Mouse (Mus musculus) forebrain, postnatal 0 days (tissue): ENCODE measurements around the gene Olfr676. TPM values are rescaled to one million over a fixed set of nuclear protein-coding genes. Genes with fewer than 3 reads are reported as not detected.
"Not testable (repeated sequence)": the region's sequence is repeated elsewhere in the genome, so short reads cannot be mapped to it uniquely, and the experiment has no call there.

Experiments used
- ATAC-seq: fragments of 200-750 bp; cut with Nextera tagmentation; 2 replicates; pipeline ENCODE4 v1.8.0; 2017; ENCODE audit warnings: mild to moderate bottlenecking, moderate library complexity
- DNase-seq: peaks from one replicate; pipeline ENCODE4 v3.0.0-alpha.2; 2015
- H3K27ac ChIP-seq: fragments of 300-500 bp; sonication (generic); 2 replicates; pipeline ENCODE4 v1.5.1; 2014; ENCODE audit warnings: low read depth, mild to moderate bottlenecking, antibody characterized with exemption, low read length, moderate library complexity, mixed read lengths
- H3K27me3 ChIP-seq: fragments of 300-500 bp; sonication (generic); 2 replicates; pipeline ENCODE4 v1.6.1; 2014; ENCODE audit warnings: mild to moderate bottlenecking, low read length, mixed read lengths; ENCODE audit not compliant: insufficient read depth
- H3K36me3 ChIP-seq: fragments of 300-500 bp; sonication (generic); 2 replicates; pipeline ENCODE4 v1.6.1; 2014; ENCODE audit warnings: mild to moderate bottlenecking, moderate library complexity; ENCODE audit not compliant: insufficient read depth
- H3K4me1 ChIP-seq: fragments of 300-500 bp; sonication (generic); 2 replicates; pipeline ENCODE4 v1.6.1; 2014; ENCODE audit warnings: antibody characterized with exemption; ENCODE audit not compliant: insufficient read depth
- H3K4me2 ChIP-seq: fragments of 300-500 bp; sonication (generic); 2 replicates; pipeline ENCODE4 v1.6.1; 2014; ENCODE audit warnings: low read depth, mild to moderate bottlenecking, moderate library complexity
- H3K4me3 ChIP-seq: fragments of 300-500 bp; sonication (generic); 2 replicates; pipeline ENCODE4 v1.5.1; 2014; ENCODE audit warnings: low read depth, low read length, mixed read lengths
- H3K9ac ChIP-seq: fragments of 300-500 bp; sonication (generic); 2 replicates; pipeline ENCODE4 v1.6.1; 2014; ENCODE audit warnings: mild to moderate bottlenecking
- H3K9me3 ChIP-seq: fragments of 300-500 bp; sonication (generic); 2 replicates; pipeline ENCODE4 v1.6.1; 2016; ENCODE audit warnings: low read length
- CTCF ChIP-seq: sonication (generic); IDR thresholded peaks from 2 replicates; pipeline ENCODE4 v1.5.1; 2016; ENCODE audit warnings: antibody characterized with exemption, control low read depth, low read depth
- WGBS: fragments of 180-500 bp; shearing (Covaris S2); extraction: QIAGEN DNeasy Blood & Tissue Kit; methylation state at CpG from one replicate; pipeline ENCODE4 v1.1.7; 2014; 5-methylcytosine and 5-hydroxymethylcytosine counted together
- polyA plus RNA-seq: library from polyadenylated mRNA; unstranded; fragments of >200 nt; fragmentation: Nextera tagmentation; extraction: Ambion mirVana; gene quantifications from 2 replicates; pipeline ENCODE4 v1.2.1, GENCODE M21; 2015
- total RNA-seq: library from RNA; depleted of rRNA; stranded (reverse); fragments of >200 nt; gene quantifications from 2 replicates; pipeline ENCODE4 v1.2.3, GENCODE M21; 2014; rRNA removed

Gene Olfr676
- not detected in 2 replicates for total RNA-seq
- not detected in 2 replicates for polyA plus RNA-seq

DNA sequence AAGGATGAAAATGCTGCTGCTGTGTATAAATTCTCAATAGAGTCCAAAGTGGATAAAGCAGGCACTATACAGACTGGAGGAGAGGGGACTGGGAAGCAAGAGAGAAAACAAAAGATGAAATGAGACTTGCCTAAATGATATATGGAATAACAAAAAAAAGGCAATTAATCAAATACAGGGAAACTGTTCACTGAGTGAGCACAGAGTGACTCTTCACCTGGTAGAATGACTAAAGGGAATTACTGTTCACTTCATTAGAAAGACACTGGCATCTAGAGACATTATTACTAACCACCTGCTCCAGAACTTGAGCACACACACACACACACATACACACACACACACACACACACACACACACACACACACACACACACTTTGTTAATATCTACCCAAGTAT is at the start of gene Olfr676:
Olfr676 (plus strand) TSS at position 301 of the 400 bp plus-strand sequence.
- Histone ChIP-seq H3K36me3 (no peaks in the 10 kb centered on the region), H3K4me1 (no peaks in the 10 kb centered on the region), H3K4me3 (no peak within 1 kb of the TSS), H3K4me2 (no peak within 1 kb of the TSS), H3K9ac (no peak within 1 kb of the TSS), H3K9me3 (no peaks in the 10 kb centered on the region), H3K27me3 (no peaks in the 10 kb centered on the region), H3K27ac (no peak within 1 kb of the TSS)
- TF ChIP-seq CTCF, result no peak
- no peak for DNase-seq
- ATAC-seq, result no peak

- TF ChIP-seq CTCF, result no peak
- no peak within 1 kb of the TSS for H3K9ac ChIP-seq
- no peak within 1 kb of the TSS for H3K27ac ChIP-seq
- H3K4me2 ChIP-seq, result no peak within 1 kb of the TSS
- DNase-seq, result no peak
- H3K27me3 ChIP-seq, result no peaks in the 10 kb centered on the region
- no peaks in the 10 kb centered on the region for H3K36me3 ChIP-seq
- H3K9me3 ChIP-seq, result no peaks in the 10 kb centered on the region
- H3K4me1 ChIP-seq, result no peaks in the 10 kb centered on the region
- no peak within 1 kb of the TSS for H3K4me3 ChIP-seq
- no peak for ATAC-seq
Measured at GRCm38 (mm10) chr7:105001929-105002328, 30.6 kb upstream of the Olfr676 start, which contains the start of gene Olfr672. Olfr672 (minus strand) TSS chr7:105002029.

DNA sequence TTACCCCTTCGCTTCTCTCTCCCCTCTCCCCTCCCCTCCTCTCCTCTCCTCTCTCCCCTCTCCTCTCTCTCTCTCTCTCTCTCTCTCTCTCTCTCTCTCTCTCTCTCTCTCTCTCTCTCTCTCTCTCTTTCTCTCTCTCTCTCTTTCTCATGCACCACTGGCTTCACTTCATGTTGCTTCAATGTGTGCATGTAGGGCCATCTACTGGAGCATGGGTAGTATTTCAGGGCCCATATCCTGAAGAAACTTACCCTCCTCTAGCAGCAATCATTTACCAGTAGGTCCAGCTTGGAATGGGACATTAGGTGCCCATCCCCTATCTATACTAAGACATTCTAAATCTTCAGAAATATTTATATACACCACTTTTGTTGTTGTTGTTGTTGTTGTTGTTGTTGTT is 10.0 kb upstream of the Olfr676 start:
- Histone ChIP-seq H3K4me3 (no peak overlapping the region), H3K9me3 (no peaks in the 10 kb centered on the region), H3K9ac (no peak overlapping the region), H3K4me1 (no peaks in the 10 kb centered on the region), H3K27me3 (no peaks in the 10 kb centered on the region), H3K4me2 (no peak overlapping the region), H3K36me3 (no peaks in the 10 kb centered on the region), H3K27ac (no peak overlapping the region)
- peak; percentile 49 for TF ChIP-seq CTCF
- 73% methylated on average over 1 of the region's 1 CpGs for WGBS
- no peak for ATAC-seq
- no peak for DNase-seq

DNA sequence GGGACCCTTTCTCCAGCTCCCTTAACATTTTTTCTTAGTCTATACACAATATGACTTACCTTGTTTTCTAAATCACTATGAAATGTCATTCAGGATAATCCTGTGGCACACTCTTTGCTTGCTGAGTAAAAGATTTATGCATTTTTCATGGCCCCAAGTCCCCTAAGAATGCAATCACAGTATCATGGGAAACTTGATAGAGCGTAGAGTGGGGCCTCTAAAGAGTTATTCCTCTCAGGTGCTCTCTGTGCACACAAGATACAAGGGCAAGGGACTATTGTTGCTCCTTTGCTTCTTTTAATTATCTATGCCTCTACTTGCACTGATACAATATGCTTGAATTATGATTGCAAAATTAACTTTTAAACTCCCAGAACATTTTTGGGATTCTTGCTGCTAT is 4.1 kb upstream of the Olfr676 start, which contains the start of gene Olfr675:
Olfr675 (minus strand) TSS at position 101 of the 400 bp plus-strand sequence.
- no peak for ATAC-seq
- Histone ChIP-seq H3K9ac (no peak within 1 kb of the TSS), H3K4me2 (no peak within 1 kb of the TSS), H3K9me3 (no peaks in the 10 kb centered on the region), H3K4me3 (no peak within 1 kb of the TSS), H3K27ac (no peak within 1 kb of the TSS), H3K4me1 (no peaks in the 10 kb centered on the region), H3K36me3 (no peaks in the 10 kb centered on the region), H3K27me3 (no peaks in the 10 kb centered on the region)
- no peak for DNase-seq
- WGBS, result 89% methylated on average over 1 of the region's 1 CpGs
- no peak for TF ChIP-seq CTCF

- ATAC-seq (0 out of 2 replicates have a peak, but pooled peaks have one; percentile 23), DNase-seq (peak; percentile 6)
- H3K4me3 ChIP-seq, H3K9ac ChIP-seq, H3K27ac ChIP-seq, H3K9me3 ChIP-seq, H3K27me3 ChIP-seq, H3K4me1 ChIP-seq, H3K36me3 ChIP-seq, H3K4me2 ChIP-seq: not testable (repeated sequence)
- peak; percentile 40 for TF ChIP-seq CTCF
- WGBS, result 58% methylated on average over 5 of the region's 5 CpGs
Measured at GRCm38 (mm10) chr7:105033836-105034235, 1.3 kb downstream of the Olfr676 start.

DNA sequence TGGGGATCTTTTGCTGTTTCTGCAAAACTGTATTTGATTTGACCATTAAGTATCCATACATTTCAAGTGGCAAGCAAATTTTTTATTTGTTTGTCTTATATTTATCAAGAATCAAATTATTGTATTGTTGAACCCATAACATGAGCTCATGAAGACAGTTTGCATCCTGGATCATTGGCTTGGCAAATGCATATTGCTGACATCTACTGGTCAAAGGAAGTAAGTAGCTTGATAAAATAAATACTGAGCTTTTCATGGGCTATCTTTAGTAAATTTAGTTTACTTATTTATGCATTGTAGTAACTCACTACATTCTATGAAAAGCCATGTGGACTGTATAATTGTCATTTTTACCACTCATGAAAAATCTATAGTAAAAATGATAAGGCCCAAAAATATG is 26.5 kb downstream of the Olfr676 start:
- TF ChIP-seq CTCF, result peak; percentile 25; the same call in 1 of the 2 replicates
- Histone ChIP-seq H3K4me1 (no peaks in the 10 kb centered on the region), H3K27me3 (no peaks in the 10 kb centered on the region), H3K27ac (no peak overlapping the region), H3K9ac (no peak overlapping the region), H3K9me3 (no peaks in the 10 kb centered on the region), H3K36me3 (no peaks in the 10 kb centered on the region), H3K4me2 (no peak overlapping the region), H3K4me3 (no peak overlapping the region)
- ATAC-seq, result no peak
- DNase-seq, result peak; percentile 3

DNA sequence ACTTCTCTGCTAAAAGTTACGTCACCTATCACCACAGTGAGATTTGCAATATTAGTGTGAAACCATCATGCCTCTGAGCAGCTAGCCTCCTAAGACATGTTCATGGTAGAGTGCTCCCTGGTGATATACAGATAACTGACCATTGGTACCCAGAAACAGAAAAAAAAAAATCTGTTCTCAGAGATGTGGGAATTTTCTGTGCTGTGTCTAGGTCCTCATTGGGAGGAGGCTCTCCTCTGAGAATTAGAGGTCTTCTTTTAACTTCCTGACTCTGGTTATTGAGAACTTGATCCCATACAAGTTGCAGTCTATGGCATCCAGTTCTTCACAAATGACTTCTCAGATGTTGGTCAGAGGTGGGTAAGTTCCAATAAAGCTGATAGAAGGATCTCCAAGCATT is 31.7 kb downstream of the Olfr676 start, which contains the start of gene Olfr678:
Olfr678 (plus strand) TSS at position 301 of the 400 bp plus-strand sequence.
- ATAC-seq, result no peak
- TF ChIP-seq CTCF, result no peak
- Histone ChIP-seq H3K4me2 (no peak within 1 kb of the TSS), H3K4me1 (no peaks in the 10 kb centered on the region), H3K27ac (no peak within 1 kb of the TSS), H3K9ac (no peak within 1 kb of the TSS), H3K27me3 (no peaks in the 10 kb centered on the region), H3K9me3 (no peaks in the 10 kb centered on the region), H3K4me3 (no peak within 1 kb of the TSS), H3K36me3 (no peaks in the 10 kb centered on the region)
- 93% methylated on average over 1 of the region's 1 CpGs for WGBS
- DNase-seq, result no peak
